Mouse (Mus musculus): ENCODE results near the gene Ifnab. TPM values are rescaled to one million over a fixed set of nuclear protein-coding genes. Genes with fewer than 3 reads are reported as not detected.

The Ifnab gene
- total and polyA plus RNA-seq, 3 experiments: not detected

DNA sequence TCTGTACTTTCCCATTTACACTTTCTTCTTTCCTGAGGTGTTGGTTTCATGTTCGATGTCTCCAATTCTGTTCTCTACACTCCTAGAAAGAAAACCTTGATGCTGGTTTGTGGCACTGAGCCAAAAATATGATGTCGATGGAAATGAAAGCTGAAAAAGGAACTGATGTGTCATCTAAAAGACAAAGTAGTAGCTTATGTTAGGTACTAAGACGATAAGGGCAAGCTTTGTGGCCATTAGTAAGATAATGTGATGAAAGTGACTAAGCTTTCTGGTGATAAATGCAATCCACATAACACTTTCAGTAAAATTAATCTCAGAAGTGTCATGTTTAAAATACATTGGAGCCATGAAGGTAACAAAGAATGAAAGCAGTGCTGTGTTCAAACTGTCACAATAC is 9.8 kb downstream of the Ifnab start:
- Histone ChIP-seq H3K36me3 (ENCODE audit: control insufficient read depth in 1 of 2, insufficient read depth in 2 of 2, low read length in 2 of 2) (peaks cover 0 to 6% of the 10 kb centered on the region in 2 experiments; a peak in 2 of 4 replicates), H3K4me3 (ENCODE audit: control insufficient read depth in 1 of 2, insufficient read depth in 1 of 2, low read depth in 2 of 2, low read length in 2 of 2) (no peak overlapping the region), H3K27ac (ENCODE audit: control insufficient read depth, low read depth, low read length) (no peak overlapping the region), H3K9ac (ENCODE audit: control insufficient read depth, low read depth, low read length, poor library complexity, severe bottlenecking) (no peak overlapping the region), H3K9me3 (replicated peaks; ENCODE audit: insufficient read depth, low read length) (no peaks in the 10 kb centered on the region), H3K27me3 (ENCODE audit: control insufficient read depth in 1 of 2, insufficient read depth in 2 of 2, low read length in 2 of 2) (peaks cover 0 to 2% of the 10 kb centered on the region in 2 experiments; a peak in 2 of 4 replicates), H3K4me1 (ENCODE audit: control insufficient read depth in 1 of 2, insufficient read depth in 2 of 2, low read length in 2 of 2) (no peaks in the 10 kb centered on the region), H3K79me2 (ENCODE audit: control insufficient read depth, insufficient read depth, low read length, poor library complexity) (no peaks in the 10 kb centered on the region)
- DNase-seq (ENCODE audit: low read depth, low spot score): peak; percentile 48
- no peak for TF ChIP-seq NRF1 (IDR thresholded peaks at IDR 0.05; ENCODE audit: insufficient read depth, low read depth, low read length, poor library complexity, severe bottlenecking)
- peak; percentile 16 to 26; a peak in 1 of 4 replicates for TF ChIP-seq EP300 (IDR thresholded peaks at IDR 0.05; ENCODE audit: low read depth in 1 of 2, low read length in 2 of 2)
- TF ChIP-seq GATA1 (IDR thresholded peaks at IDR 0.05; ENCODE audit: low read depth, low read length): peak; percentile 54; the same call in 1 of the 2 replicates
- TF ChIP-seq ETS1 (IDR thresholded peaks at IDR 0.05; ENCODE audit: low read depth, low read length): peak; percentile 70; the same call in 1 of the 2 replicates

- DNase-seq (ENCODE audit: low read depth, low spot score): peak; percentile 62
- no peak overlapping the region for H3K27ac ChIP-seq (ENCODE audit: control insufficient read depth, low read depth, low read length)
- H3K36me3 ChIP-seq (ENCODE audit: control insufficient read depth in 1 of 2, insufficient read depth in 2 of 2, low read length in 2 of 2): peaks cover 0 to 6% of the 10 kb centered on the region in 2 experiments; a peak in 2 of 4 replicates
- no peak overlapping the region for H3K4me3 ChIP-seq (ENCODE audit: control insufficient read depth in 1 of 2, insufficient read depth in 1 of 2, low read depth in 2 of 2, low read length in 2 of 2)
- H3K79me2 ChIP-seq (ENCODE audit: control insufficient read depth, insufficient read depth, low read length, poor library complexity): no peaks in the 10 kb centered on the region
- H3K9me3 ChIP-seq (replicated peaks; ENCODE audit: insufficient read depth, low read length): no peaks in the 10 kb centered on the region
- H3K27me3 ChIP-seq (ENCODE audit: control insufficient read depth in 1 of 2, insufficient read depth in 2 of 2, low read length in 2 of 2): peaks cover 0 to 2% of the 10 kb centered on the region in 2 experiments; a peak in 2 of 4 replicates
- TF ChIP-seq ZKSCAN1 (IDR thresholded peaks at IDR 0.05; ENCODE audit: low read depth, low read length): no peak
- TF ChIP-seq MAX (IDR thresholded peaks at IDR 0.05; ENCODE audit: low read length): no peak
- TF ChIP-seq SMC3 (IDR thresholded peaks at IDR 0.05; ENCODE audit: low read depth, low read length): peak; percentile 66
- TF ChIP-seq EP300 (IDR thresholded peaks at IDR 0.05; ENCODE audit: low read depth in 1 of 2, low read length in 2 of 2): no peak
- no peak for TF ChIP-seq ZNF384 (IDR thresholded peaks at IDR 0.05; ENCODE audit: low read depth, low read length)
- TF ChIP-seq CHD1 (IDR thresholded peaks at IDR 0.05; ENCODE audit: low read depth, low read length): no peak
- no peak for TF ChIP-seq USF1 (IDR thresholded peaks at IDR 0.05; ENCODE audit: low read depth, low read length)
- no peak for TF ChIP-seq MYC (IDR thresholded peaks at IDR 0.05; ENCODE audit: low read depth, low read length)
- no peak for TF ChIP-seq POLR2A (IDR thresholded peaks at IDR 0.05; ENCODE audit: control insufficient read depth in 1 of 2, insufficient read depth in 1 of 2, low read depth in 1 of 2, low read length in 2 of 2, poor library complexity in 1 of 2)
- no peak for TF ChIP-seq JUND (IDR thresholded peaks at IDR 0.05; ENCODE audit: low read depth, low read length)
- TF ChIP-seq ZC3H11A (IDR thresholded peaks at IDR 0.05; ENCODE audit: low read depth, low read length): peak; percentile 50
- peak; percentile 24 to 76 (median 52); a peak in 5 of 6 replicates for TF ChIP-seq CTCF (IDR thresholded peaks at IDR 0.05 in 2 of 3, conservative IDR thresholded peaks at IDR 0.05 in 1 of 3; ENCODE audit: control insufficient read depth in 1 of 3, insufficient read depth in 1 of 3, low read depth in 2 of 3, low read length in 3 of 3, poor library complexity in 1 of 3, severe bottlenecking in 1 of 3)
- TF ChIP-seq NRF1 (IDR thresholded peaks at IDR 0.05; ENCODE audit: insufficient read depth, low read depth, low read length, poor library complexity, severe bottlenecking): no peak
- no peak for TF ChIP-seq UBTF (IDR thresholded peaks at IDR 0.05; ENCODE audit: borderline replicate concordance, insufficient read depth, low read depth, low read length)
- no peak for TF ChIP-seq TCF12 (IDR thresholded peaks at IDR 0.05; ENCODE audit: low read depth, low read length)
- peak; percentile 62 for TF ChIP-seq RAD21 (IDR thresholded peaks at IDR 0.05; ENCODE audit: low read depth, low read length)
- no peak for TF ChIP-seq E2F4 (IDR thresholded peaks at IDR 0.05; ENCODE audit: borderline replicate concordance, low read depth, low read length)
- TF ChIP-seq MAZ (IDR thresholded peaks at IDR 0.05; ENCODE audit: low read depth, low read length): no peak
- TF ChIP-seq HCFC1 (IDR thresholded peaks at IDR 0.05; ENCODE audit: low read depth, low read length): no peak
- no peak for TF ChIP-seq TAL1 (IDR thresholded peaks at IDR 0.05; ENCODE audit: low read length)
- TF ChIP-seq MXI1 (IDR thresholded peaks at IDR 0.05; ENCODE audit: low read depth, low read length): no peak
- no peak for TF ChIP-seq NELFE (IDR thresholded peaks at IDR 0.05; ENCODE audit: low read depth, low read length)
- H3K9ac ChIP-seq (ENCODE audit: control insufficient read depth, low read depth, low read length, poor library complexity, severe bottlenecking): no peak overlapping the region
- no peaks in the 10 kb centered on the region for H3K4me1 ChIP-seq (ENCODE audit: control insufficient read depth in 1 of 2, insufficient read depth in 2 of 2, low read length in 2 of 2)
Observed at GRCm38 (mm10) chr4:88680362-88680761, 10.8 kb downstream of the Ifnab start.
